Comparison of ENCODE assay signal across 8 mouse cellular contexts in genomic region chr16:52453971-52454514, GRCm38 (mm10). TPM values are rescaled to one million over a fixed set of nuclear protein-coding genes. Genes with fewer than 3 reads are reported as not detected.
DNase-seq lines count a peak whose midpoint lies in the region; ATAC-seq and TF ChIP-seq lines count a peak whose summit lies in the region.

TSS of gene Alcam (minus strand) at chr16:52454074.

- no peaks in the 10 kb centered on the region for H3K27me3 ChIP-seq in cerebellum, adult 2 months (ENCODE audit: control insufficient read depth, insufficient read depth, low read length)
- no peaks in the 10 kb centered on the region for H3K27me3 ChIP-seq in hindbrain, postnatal 0 days (ENCODE audit: insufficient read depth, low read length)

- no peaks in the 10 kb centered on the region for H3K9me3 ChIP-seq in hindbrain, postnatal 0 days (ENCODE audit: low read length)

- under 1% methylated on average over 14 of the region's 14 CpGs for WGBS in cerebellum, adult 2 months
- under 1% methylated on average over 14 of the region's 14 CpGs for WGBS in hindbrain, postnatal 0 days

- H3K4me1 ChIP-seq in cerebellum, adult 2 months (ENCODE audit: control insufficient read depth, insufficient read depth, low read length): 0 out of 2 replicates have a peak, but pooled peaks cover 2% of the 10 kb centered on the region
- no peaks in the 10 kb centered on the region for H3K4me1 ChIP-seq in hindbrain, postnatal 0 days (ENCODE audit: insufficient read depth, low read length)

- intact Hi-C loops in left cerebral cortex, postnatal 25 days (cut with DNase I): loop anchor here (2.0 to 5.0 kb wide), 2 partner anchors 813 to 1612 kb away; no protein-coding TSS in a partner anchor

- peak within 1 kb of the TSS; percentile 94 for H3K4me2 ChIP-seq in hindbrain, postnatal 0 days (ENCODE audit: low read depth, low read length)

- no peak for TF ChIP-seq CTCF in cerebellum, adult 2 months (IDR thresholded peaks at IDR 0.05; ENCODE audit: borderline replicate concordance, insufficient read depth, low read depth, low read length)
- peak; percentile 23 for TF ChIP-seq CTCF in hindbrain, postnatal 0 days (IDR thresholded peaks at IDR 0.05; ENCODE audit: low read depth)

- peak; percentile 21 for DNase-seq in cerebellum, adult 11-12 months
- DNase-seq in cerebellum, adult 2 months: peak; percentile 34 to 35
- DNase-seq in hindbrain, postnatal 0 days (ENCODE audit: low spot score): peak; percentile 77
- DNase-seq in left cerebral cortex, postnatal 25 days (ENCODE audit: low spot score in 2 of 2): peak; percentile 55 to 66
- DNase-seq in mesoderm, embryonic 11.5 days (ENCODE audit: low read depth, low spot score): peak; percentile 34
- peak; percentile 40 for DNase-seq in right cerebral cortex, postnatal 25 days

- no peak for ATAC-seq in cerebellum, adult (ENCODE audit: insufficient number of reproducible peaks, low FRiP score, low TSS enrichment)
- peak; percentile 13 for ATAC-seq in frontal cortex, adult (ENCODE audit: low TSS enrichment)
- peak; percentile 4; the same call in 1 of the 2 replicates for ATAC-seq in hindbrain, postnatal 0 days

- peak within 1 kb of the TSS; percentile 59 for H3K9ac ChIP-seq in hindbrain, postnatal 0 days (replicated peaks; ENCODE audit: low read length)

- TF ChIP-seq POLR2A in cerebellum, adult 2 months (IDR thresholded peaks at IDR 0.05; ENCODE audit: borderline replicate concordance, insufficient read depth, low read length): no peak

- H3K27ac ChIP-seq in cerebellum, adult 2 months (ENCODE audit: insufficient read depth, low read length): no peak within 1 kb of the TSS
- H3K27ac ChIP-seq in hindbrain, postnatal 0 days: peak within 1 kb of the TSS; percentile 78

- no peaks in the 10 kb centered on the region for H3K36me3 ChIP-seq in hindbrain, postnatal 0 days (ENCODE audit: insufficient read depth, low read length)

- peak within 1 kb of the TSS; percentile 92 for H3K4me3 ChIP-seq in cerebellum, adult 2 months (replicated peaks; ENCODE audit: insufficient read depth, low read depth, low read length)
- H3K4me3 ChIP-seq in hindbrain, postnatal 0 days (ENCODE audit: low read length): peak within 1 kb of the TSS; percentile 53

RNA-seq across cellular contexts. Expression of gene Alcam, which starts in this region (rescaled TPM):
- polyA plus RNA-seq in cerebellum, adult 2 months (2012; rRNA removed): 23.4 and 25.2 TPM in 2 replicates
- total RNA-seq in hindbrain, postnatal 0 days (2014; rRNA removed): 106 and 115 TPM in 2 replicates
- polyA plus RNA-seq in hindbrain, postnatal 0 days (2015; fragmentation: Nextera tagmentation; extraction: Ambion mirVana): 40.3 and 40.8 TPM in 2 replicates
- 100 to 1,000 TPM; 163 to 183 TPM for total RNA-seq in left cerebral cortex, postnatal 25 days (2021)

Comparison
In these comparisons a context has a peak if more than half of its experiments do, and no peak if none do; other contexts are left out.
1. DNase-seq: peak in every context shown above with its lines; median percentile 77 in hindbrain, postnatal 0 days; 60 in left cerebral cortex, postnatal 25 days; 40 in right cerebral cortex, postnatal 25 days; 34 in cerebellum, adult 2 months; 34 in mesoderm, embryonic 11.5 days; 21 in cerebellum, adult 11-12 months.